Mouse (Mus musculus) brain, embryonic 14.5 days (tissue): ENCODE measurements around the gene Man2a1. TPM values are rescaled to one million over a fixed set of nuclear protein-coding genes. Genes with fewer than 3 reads are reported as not detected.

ENCODE experiments used
- DNase-seq: peaks from one replicate; pipeline ENCODE4 v3.0.0-alpha.2; 2011; ENCODE audit warnings: low read depth
- CTCF ChIP-seq: fragments of 200-500 bp; IDR thresholded peaks from 2 replicates; pipeline ENCODE4 v1.5.1; 2012; ENCODE audit warnings: inconsistent platforms, mild to moderate bottlenecking, moderate library complexity, borderline replicate concordance; ENCODE audit not compliant: insufficient read depth, insufficient read length; ENCODE audit errors: extremely low read depth
- POLR2A ChIP-seq: fragments of 200-500 bp; IDR thresholded peaks from 2 replicates; pipeline ENCODE4 v1.6.1; 2012; ENCODE audit warnings: mild to moderate bottlenecking, inconsistent platforms, borderline replicate concordance; ENCODE audit not compliant: poor library complexity, insufficient read depth, insufficient read length, severe bottlenecking; ENCODE audit errors: extremely low read depth
- polyA plus RNA-seq: library from polyadenylated mRNA; depleted of rRNA; stranded (reverse); fragments of >200 nt; gene quantifications from 2 replicates; pipeline ENCODE4 v1.2.3, GENCODE M21; 2012

The Man2a1 gene
- polyA plus RNA-seq, 1 experiment, result 16.6 TPM

DNA sequence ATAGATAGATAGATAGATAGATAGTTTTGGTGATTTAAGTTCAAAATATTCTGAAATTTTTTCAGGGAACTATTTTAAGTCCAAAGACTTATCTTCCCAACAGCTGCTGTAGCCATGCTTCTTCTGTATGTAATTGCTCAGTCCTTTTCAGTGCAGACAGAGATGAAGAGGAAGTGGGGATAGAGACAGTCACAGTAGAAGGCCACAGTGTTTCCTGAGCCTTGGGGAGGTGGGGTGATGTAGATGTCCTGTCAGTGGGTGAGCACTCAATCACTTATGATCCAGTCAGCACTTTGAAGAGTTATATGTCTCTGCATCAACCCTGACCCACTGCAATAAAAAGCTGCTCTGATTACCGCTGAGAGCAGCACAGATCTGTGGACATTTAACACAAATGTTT lies 122.6 kb downstream of the Man2a1 start:
- DNase-seq, result no peak
- TF ChIP-seq CTCF, result no peak
- TF ChIP-seq POLR2A, result no peak

- no peak for DNase-seq
Observed at GRCm38 (mm10) chr17:64725214-64725613, 124.7 kb downstream of the Man2a1 start.

GRCm38 (mm10) chr17:64726032-64726431 lies 125.5 kb downstream of the Man2a1 start:
- DNase-seq, result no peak
- TF ChIP-seq CTCF, result no peak
- TF ChIP-seq POLR2A, result no peak

More at GRCm38 (mm10) chr17:64725214-64725613, 124.7 kb downstream of the Man2a1 start:
- TF ChIP-seq POLR2A, result no peak
- no peak for TF ChIP-seq CTCF

DNA sequence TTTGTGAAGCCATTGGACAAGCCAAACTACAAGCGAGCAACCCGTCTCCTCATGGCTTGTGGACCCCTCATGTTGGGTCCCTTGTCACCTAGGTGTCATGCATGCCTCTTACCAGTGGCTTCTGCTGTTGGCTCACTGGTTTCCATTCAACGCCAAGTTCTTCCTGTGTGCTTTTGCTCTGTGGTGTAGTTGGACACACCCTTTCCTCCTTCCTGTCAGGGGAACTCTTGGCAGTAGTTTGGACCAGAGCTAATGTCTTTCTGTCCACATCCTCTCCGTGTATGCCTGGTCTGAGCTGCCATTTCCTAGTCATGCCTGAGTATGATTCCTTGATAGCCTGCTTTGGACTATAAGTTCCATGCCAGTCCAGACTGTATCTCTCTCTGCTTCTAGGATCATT lies 135.0 kb downstream of the Man2a1 start:
- TF ChIP-seq CTCF (no peak), POLR2A (no peak)
- DNase-seq, result no peak

- no peak for DNase-seq
- TF ChIP-seq POLR2A (no peak), CTCF (no peak)
Observed at GRCm38 (mm10) chr17:64737918-64738317, 137.4 kb downstream of the Man2a1 start.

DNA sequence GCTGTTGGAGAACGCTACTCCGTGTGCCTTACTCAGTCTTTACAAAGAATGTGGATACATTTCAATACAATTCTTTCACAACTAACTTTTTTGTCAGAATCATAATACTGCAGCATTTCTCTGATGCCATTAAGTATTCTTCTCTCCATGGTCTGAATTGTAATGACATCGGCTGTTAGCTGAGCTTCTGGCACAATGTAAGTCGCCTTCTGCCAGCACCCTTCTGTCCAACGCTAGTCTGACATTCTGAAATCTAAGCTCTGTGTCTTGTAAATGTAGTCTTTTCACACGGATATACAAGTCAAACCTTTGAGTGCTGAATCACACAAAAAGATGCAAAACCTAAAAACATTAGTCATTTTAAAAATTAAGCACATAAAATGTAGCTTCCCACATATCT lies 138.6 kb downstream of the Man2a1 start:
- no peak for TF ChIP-seq POLR2A
- TF ChIP-seq CTCF, result no peak
- DNase-seq, result peak; percentile 56

DNA sequence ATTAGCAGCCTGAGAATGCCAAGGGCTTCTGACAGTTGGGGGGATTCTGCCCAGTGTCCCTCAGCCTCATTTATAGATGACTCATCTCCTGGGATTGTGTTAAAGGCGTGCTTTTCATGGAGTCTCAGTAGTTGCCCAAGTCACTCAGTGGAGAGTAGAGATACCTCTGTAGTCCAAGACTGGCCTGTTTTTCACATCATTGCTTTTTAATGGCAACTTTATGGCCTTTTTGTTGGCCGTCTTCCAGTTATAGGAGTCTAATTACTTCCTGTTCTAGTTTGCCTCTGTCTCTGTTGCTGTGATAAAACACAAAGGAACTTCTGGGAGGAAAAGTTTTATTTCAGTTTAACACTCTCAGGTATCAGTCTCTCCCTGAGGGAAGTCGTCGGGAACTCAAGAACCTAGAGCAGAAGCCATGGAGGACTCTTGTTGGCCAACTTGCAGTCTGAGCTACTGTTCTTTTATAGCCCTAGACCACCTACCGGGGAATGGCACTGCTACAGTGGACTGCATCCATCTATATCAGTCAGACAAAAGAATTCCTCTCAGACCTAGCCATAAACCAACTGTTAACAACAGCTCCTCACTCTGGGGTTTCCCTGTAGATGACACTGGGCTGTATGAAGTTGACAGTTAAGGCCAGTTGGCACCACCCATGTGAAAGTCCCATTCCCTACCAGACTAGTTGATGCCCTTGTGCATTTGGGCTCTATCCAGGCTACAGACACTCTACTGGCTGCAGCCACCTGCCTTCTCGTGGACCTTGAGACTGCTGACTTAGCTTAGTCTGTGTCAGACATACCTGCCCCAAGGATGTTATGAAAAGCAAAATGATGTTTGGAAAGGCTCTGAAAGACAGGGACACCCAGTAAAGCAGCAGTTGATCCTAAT lies 142.4 kb downstream of the Man2a1 start:
- TF ChIP-seq POLR2A (no peak), CTCF (no peak)
- no peak for DNase-seq

GRCm38 (mm10) chr17:64743606-64744300 lies 143.2 kb downstream of the Man2a1 start:
- DNase-seq, result no peak
- TF ChIP-seq CTCF (no peak), POLR2A (no peak)

DNA sequence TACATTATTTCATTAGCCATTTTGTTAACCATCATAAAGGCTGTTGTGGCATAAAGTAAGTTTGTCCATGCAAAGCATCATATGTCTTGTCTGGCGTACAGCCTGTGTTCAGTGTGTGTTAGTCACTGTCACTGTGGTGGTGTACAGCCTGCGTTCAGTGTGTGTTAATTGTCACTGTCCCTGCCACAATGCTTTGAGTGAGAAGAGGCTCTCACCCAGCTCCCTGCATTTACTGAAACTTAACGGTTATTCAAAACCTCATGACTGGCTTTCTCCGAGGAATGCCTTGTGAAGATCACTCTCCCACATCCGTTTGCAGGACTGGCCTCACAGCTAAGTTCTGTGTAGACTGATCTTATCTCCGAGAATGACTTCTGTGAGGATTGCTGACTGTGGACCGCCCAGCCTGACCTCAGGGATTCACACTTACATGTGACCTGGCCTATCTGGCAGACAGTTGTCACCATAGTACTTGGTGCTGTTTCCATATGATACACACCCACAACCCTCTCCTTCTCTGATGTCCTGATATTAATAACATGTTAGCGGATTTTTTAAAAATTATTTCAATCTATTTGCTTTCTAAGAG lies 146.2 kb downstream of the Man2a1 start:
- DNase-seq, result no peak
- TF ChIP-seq POLR2A (no peak), CTCF (no peak)

GRCm38 (mm10) chr17:64747461-64747860 lies 146.9 kb downstream of the Man2a1 start:
- TF ChIP-seq POLR2A (no peak), CTCF (no peak)
- DNase-seq, result no peak

- no peak for DNase-seq
Observed at GRCm38 (mm10) chr17:64748131-64748530, 147.6 kb downstream of the Man2a1 start.

More at GRCm38 (mm10) chr17:64748131-64748530, 147.6 kb downstream of the Man2a1 start:
- TF ChIP-seq CTCF (no peak), POLR2A (no peak)
